Mouse (Mus musculus) large intestine, adult 2 months (tissue): ENCODE results near the gene Cyp2d11. TPM values are rescaled to one million over a fixed set of nuclear protein-coding genes. Genes with fewer than 3 reads are reported as not detected.

Source experiments
- DNase-seq: peaks from one replicate; pipeline ENCODE4 v3.0.0-alpha.2; 2012; ENCODE audit warnings: low read depth, low spot score
- WGBS: fragments of 180-500 bp; shearing (Covaris S2); methylation state at CpG from one replicate; pipeline ENCODE4 v1.1.7; 2018; 5-methylcytosine and 5-hydroxymethylcytosine counted together
- polyA plus RNA-seq: library from polyadenylated mRNA; depleted of rRNA; stranded (reverse); fragments of >200 nt; gene quantifications from 2 replicates; pipeline ENCODE4 v1.2.3, GENCODE M21; 2012; rRNA removed

Gene Cyp2d11
- polyA plus RNA-seq, 1 experiment = not detected

DNA sequence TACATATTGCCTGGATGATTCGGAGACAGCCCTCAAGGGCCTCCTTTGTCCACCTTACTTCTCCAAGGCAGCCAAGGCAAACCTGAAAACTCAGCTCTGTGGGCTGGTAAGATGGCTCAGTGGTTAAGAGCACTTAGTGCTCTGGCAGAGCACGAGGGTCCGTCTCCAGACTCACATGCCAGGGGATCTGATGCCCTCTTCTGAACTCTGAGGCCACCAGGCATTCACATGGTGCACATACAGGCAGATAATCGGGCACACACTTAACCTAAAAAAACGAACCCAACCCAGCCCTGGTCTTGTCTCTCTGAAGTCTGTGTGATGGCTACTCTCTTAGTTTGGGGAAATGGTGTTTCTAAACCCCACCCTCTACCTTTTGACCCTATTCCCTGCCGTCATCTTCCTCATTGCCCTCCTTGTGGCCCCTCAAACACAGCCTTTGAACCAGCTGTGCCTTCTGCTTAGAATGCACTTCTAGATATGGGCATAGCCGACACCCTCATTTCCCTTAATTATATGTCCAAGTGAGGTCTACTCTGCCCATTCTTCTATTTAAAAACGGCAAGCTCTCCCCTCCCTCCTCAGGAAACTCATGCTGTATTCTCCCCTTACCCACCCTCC lies 54.1 kb downstream of the Cyp2d11 start:
- WGBS = 59% methylated on average over 8 of the region's 8 CpGs

More for the DNA sequence above, 54.1 kb downstream of the Cyp2d11 start:
- DNase-seq = no peak

Other genes starting within 250 kb of the Cyp2d11 start
- 113 and 136 TPM in 2 replicates for gene Srebf2, start 246.8 kb downstream of the Cyp2d11 start, polyA plus RNA-seq
- 1.0 and 1.7 TPM in 2 replicates for gene Shisa8, start 181.2 kb downstream of the Cyp2d11 start, polyA plus RNA-seq
- gene Tnfrsf13c, start 169.7 kb downstream of the Cyp2d11 start, polyA plus RNA-seq = 10.2 and 12.1 TPM in 2 replicates
- 17.1 and 21.4 TPM in 2 replicates for gene Cenpm, start 149.3 kb downstream of the Cyp2d11 start, polyA plus RNA-seq
- 0.21 and 0.22 TPM in 2 replicates for gene 1500009C09Rik, start 141.6 kb downstream of the Cyp2d11 start, polyA plus RNA-seq
- 0.38 and 0.55 TPM in 2 replicates for gene Sept3, start 119.1 kb downstream of the Cyp2d11 start, polyA plus RNA-seq
- gene Wbp2nl, start 95.1 kb downstream of the Cyp2d11 start, polyA plus RNA-seq = 0.11 TPM in 1 of 2 replicates, not detected in the other
- 137 and 148 TPM in 2 replicates for gene Naga, start 55.1 kb downstream of the Cyp2d11 start, polyA plus RNA-seq
- gene Pheta2, start 55.1 kb downstream of the Cyp2d11 start, polyA plus RNA-seq = 0.52 and 0.78 TPM in 2 replicates
- gene Smdt1, start 55.1 kb downstream of the Cyp2d11 start, polyA plus RNA-seq = 372 and 378 TPM in 2 replicates
- 282 and 435 TPM in 2 replicates for gene Ndufa6, start 39.7 kb downstream of the Cyp2d11 start, polyA plus RNA-seq
- gene Cyp2d22, start 13.8 kb downstream of the Cyp2d11 start, polyA plus RNA-seq = 22.4 and 44.0 TPM in 2 replicates
- 0.14 and 0.64 TPM in 2 replicates for gene Cyp2d10, start 13.2 kb upstream of the Cyp2d11 start, polyA plus RNA-seq
- 0.12 TPM in 1 of 2 replicates, not detected in the other for gene Cyp2d9, start 39.4 kb upstream of the Cyp2d11 start, polyA plus RNA-seq
- 0.10 and 0.61 TPM in 2 replicates for gene Cyp2d12, start 161.1 kb upstream of the Cyp2d11 start, polyA plus RNA-seq
- gene Cyp2d34, start 226.9 kb upstream of the Cyp2d11 start, polyA plus RNA-seq = 0.33 TPM in 1 of 2 replicates, not detected in the other